ENCODE assay signal across 10 mouse cellular contexts in the genomic region with DNA sequence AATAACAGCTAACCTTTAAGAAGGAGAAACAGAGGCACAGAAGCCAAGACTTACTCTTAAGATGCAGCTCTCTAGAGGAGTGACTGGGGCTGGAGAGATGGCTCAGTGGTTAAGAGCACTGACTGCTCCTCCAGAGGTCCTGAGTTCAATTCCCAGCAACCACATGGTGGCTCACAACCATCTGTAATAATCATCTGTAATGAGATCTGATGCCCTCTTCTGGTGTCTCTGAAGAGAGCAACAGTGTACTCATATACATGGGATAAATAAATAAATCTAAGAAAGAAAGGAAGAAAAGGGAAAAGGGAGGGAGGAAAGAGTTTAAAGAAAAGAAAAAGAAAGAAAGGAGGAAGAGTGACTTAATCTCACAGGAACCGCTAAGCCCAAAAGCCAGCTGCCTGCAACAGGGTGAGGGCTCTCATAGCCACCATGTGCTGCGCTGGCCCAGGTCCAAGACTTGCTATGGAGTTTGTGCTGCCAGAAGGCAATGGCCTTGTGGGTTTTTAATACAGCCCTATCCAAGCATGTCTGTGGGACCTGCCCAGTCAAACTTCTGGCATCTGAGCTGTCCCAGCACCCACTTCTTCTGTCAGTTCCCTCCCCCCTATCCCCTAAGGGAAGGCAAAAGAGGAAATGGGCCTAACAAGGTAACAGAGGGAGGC.
DNase-seq lines count a peak whose midpoint lies in the region; ATAC-seq and TF ChIP-seq lines count a peak whose summit lies in the region.
"Had no signal": no experiment of that assay in that cellular context is flagged by ENCODE, and none has a peak within 500 bp of the region (broad histone marks: within the 10 kb centered on the region; RNA-seq: fewer than 3 reads in every experiment).

No protein-coding gene starts in this region.

- peak; percentile 8; the same call in 1 of the 2 replicates for TF ChIP-seq CTCF in left cerebral cortex, adult 2 months (IDR thresholded peaks at IDR 0.05)

- no peak for DNase-seq in embryonic facial prominence, embryonic 10.5 days (ENCODE audit: low spot score)
- DNase-seq in left cerebral cortex, adult 2 months (ENCODE audit: extremely low spot score in 1 of 2, low spot score in 2 of 2): no peak
- no peak for DNase-seq in left cerebral cortex, adult 18-20 months (ENCODE audit: low spot score in 2 of 2)
- DNase-seq in adrenal gland, postnatal 36 days: peak; percentile 55 to 58
- DNase-seq in embryo, embryonic 9.5 days (ENCODE audit: extremely low spot score): no peak
- DNase-seq: liver, embryonic 13.5 days had no signal

- no peak overlapping the region for H3K4me3 ChIP-seq in embryonic facial prominence, embryonic 13.5 days
- H3K4me3 ChIP-seq in embryonic facial prominence, embryonic 10.5 days: no peak overlapping the region
- no peak overlapping the region for H3K4me3 ChIP-seq in left cerebral cortex, adult 2 months
- no peak overlapping the region for H3K4me3 ChIP-seq in neural tube, embryonic 15.5 days (replicated peaks)
- H3K4me3 ChIP-seq: forebrain, embryonic 15.5 days; liver, embryonic 13.5 days had no signal

- peak; percentile 12; the same call in 1 of the 2 replicates for ATAC-seq in embryonic facial prominence, embryonic 13.5 days (ENCODE audit: insufficient number of reproducible peaks, insufficient read depth, low FRiP score, low TSS enrichment, low read depth)
- 0 out of 4 replicates have a peak, but pooled peaks have one; percentile 22 to 29 for ATAC-seq in hematopoietic stem cell, adult 5-6 weeks (replicated peaks in 1 of 2; ENCODE audit: insufficient read depth in 1 of 2, low FRiP score in 2 of 2, low TSS enrichment in 1 of 2, low read depth in 1 of 2, poor library complexity in 2 of 2, severe bottlenecking in 2 of 2)
- no peak for ATAC-seq in neural tube, embryonic 15.5 days (ENCODE audit: low FRiP score)
- ATAC-seq: forebrain, embryonic 15.5 days had no signal

- intact Hi-C loops in left cerebral cortex, adult 2 months (cut with DNase I): no loop called here

- H3K27ac ChIP-seq in embryonic facial prominence, embryonic 13.5 days: peak overlapping the region; percentile 44
- H3K27ac ChIP-seq in embryonic facial prominence, embryonic 10.5 days (replicated peaks): no peak overlapping the region
- H3K27ac ChIP-seq in left cerebral cortex, adult 2 months: no peak overlapping the region
- H3K27ac ChIP-seq in neural tube, embryonic 15.5 days (replicated peaks): no peak overlapping the region
- H3K27ac ChIP-seq: forebrain, embryonic 15.5 days; liver, embryonic 13.5 days had no signal

- H3K36me3 ChIP-seq in embryonic facial prominence, embryonic 13.5 days: no peaks in the 10 kb centered on the region
- H3K36me3 ChIP-seq in embryonic facial prominence, embryonic 10.5 days (replicated peaks): no peaks in the 10 kb centered on the region
- H3K36me3 ChIP-seq in neural tube, embryonic 15.5 days: no peaks in the 10 kb centered on the region
- H3K36me3 ChIP-seq: forebrain, embryonic 15.5 days; liver, embryonic 13.5 days had no signal

- H3K27me3 ChIP-seq in embryonic facial prominence, embryonic 13.5 days: no peaks in the 10 kb centered on the region
- H3K27me3 ChIP-seq in embryonic facial prominence, embryonic 10.5 days (replicated peaks; ENCODE audit: low read depth, poor library complexity, severe bottlenecking): no peaks in the 10 kb centered on the region
- no peaks in the 10 kb centered on the region for H3K27me3 ChIP-seq in neural tube, embryonic 15.5 days (replicated peaks)
- H3K27me3 ChIP-seq: forebrain, embryonic 15.5 days; liver, embryonic 13.5 days had no signal

- no peaks in the 10 kb centered on the region for H3K9me3 ChIP-seq in embryonic facial prominence, embryonic 13.5 days
- H3K9me3 ChIP-seq in embryonic facial prominence, embryonic 10.5 days: no peaks in the 10 kb centered on the region
- H3K9me3 ChIP-seq in neural tube, embryonic 15.5 days (replicated peaks): no peaks in the 10 kb centered on the region
- H3K9me3 ChIP-seq: forebrain, embryonic 15.5 days; liver, embryonic 13.5 days had no signal

- peaks cover 17% of the 10 kb centered on the region for H3K4me1 ChIP-seq in embryonic facial prominence, embryonic 13.5 days
- no peaks in the 10 kb centered on the region for H3K4me1 ChIP-seq in embryonic facial prominence, embryonic 10.5 days
- H3K4me1 ChIP-seq in neural tube, embryonic 15.5 days: no peaks in the 10 kb centered on the region
- H3K4me1 ChIP-seq: forebrain, embryonic 15.5 days; liver, embryonic 13.5 days had no signal

- no peak overlapping the region for H3K4me2 ChIP-seq in embryonic facial prominence, embryonic 13.5 days
- H3K4me2 ChIP-seq in neural tube, embryonic 15.5 days: no peak overlapping the region
- H3K4me2 ChIP-seq: forebrain, embryonic 15.5 days; liver, embryonic 13.5 days had no signal

- H3K9ac ChIP-seq in embryonic facial prominence, embryonic 13.5 days: no peak overlapping the region
- H3K9ac ChIP-seq in neural tube, embryonic 15.5 days (replicated peaks): no peak overlapping the region
- H3K9ac ChIP-seq: forebrain, embryonic 15.5 days; liver, embryonic 13.5 days had no signal

- WGBS in embryonic facial prominence, embryonic 13.5 days: 62% methylated on average over 2 of the region's 2 CpGs
- 94% methylated on average over 2 of the region's 2 CpGs for whole genome bisulfite sequencing in embryonic facial prominence, embryonic 10.5 days
- 82% methylated on average over 2 of the region's 2 CpGs for WGBS in neural tube, embryonic 15.5 days

Comparison
In these comparisons a context has a peak if more than half of its experiments do, and no peak if none do; other contexts are left out.
1. DNase-seq: peak in adrenal gland, postnatal 36 days (2 of 2); none in embryonic facial prominence, embryonic 10.5 days (single experiment), left cerebral cortex, adult 2 months (0 of 2), left cerebral cortex, adult 18-20 months (0 of 2) and embryo, embryonic 9.5 days (single experiment).